Mouse (Mus musculus) liver, embryonic 16.5 days (tissue): ENCODE measurements around the gene Pde6h. TPM values are rescaled to one million over a fixed set of nuclear protein-coding genes. Genes with fewer than 3 reads are reported as not detected.

Experiments used
- ATAC-seq: fragments of 200-750 bp; cut with Nextera tagmentation; 2 replicates; pipeline ENCODE4 v1.8.0; 2017; ENCODE audit warnings: low read depth, mild to moderate bottlenecking, moderate number of reproducible peaks, moderate library complexity
- H3K27ac ChIP-seq: fragments of 300-500 bp; sonication (generic); 2 replicates; pipeline ENCODE4 v1.5.1; 2014; ENCODE audit warnings: mild to moderate bottlenecking, low read length
- H3K27me3 ChIP-seq: fragments of 300-500 bp; sonication (generic); 2 replicates; pipeline ENCODE4 v1.6.1; 2014; ENCODE audit warnings: low read depth, low read length, mixed read lengths; ENCODE audit not compliant: control insufficient read depth, insufficient read depth
- H3K36me3 ChIP-seq: fragments of 300-500 bp; sonication (generic); 2 replicates; pipeline ENCODE4 v1.6.1; 2014; ENCODE audit warnings: mild to moderate bottlenecking; ENCODE audit not compliant: control insufficient read depth, insufficient read depth
- H3K4me1 ChIP-seq: fragments of 300-500 bp; sonication (generic); 2 replicates; pipeline ENCODE4 v1.6.1; 2014; ENCODE audit warnings: low read depth, low read length, mixed read lengths; ENCODE audit not compliant: control insufficient read depth
- H3K4me2 ChIP-seq: fragments of 300-500 bp; sonication (generic); 2 replicates; pipeline ENCODE4 v1.6.1; 2014; ENCODE audit warnings: low read depth, low read length, mixed read lengths
- H3K4me3 ChIP-seq: fragments of 300-500 bp; sonication (generic); 2 replicates; pipeline ENCODE4 v1.5.1; 2014; ENCODE audit warnings: low read depth, mild to moderate bottlenecking, low read length
- H3K9ac ChIP-seq: fragments of 300-500 bp; sonication (generic); 2 replicates; pipeline ENCODE4 v1.6.1; 2014; ENCODE audit warnings: low read depth, low read length
- H3K9me3 ChIP-seq: fragments of 300-500 bp; sonication (generic); replicated peaks from 2 replicates; pipeline ENCODE4 v1.6.1; 2016; ENCODE audit warnings: low read length; ENCODE audit not compliant: control insufficient read depth
- WGBS: fragments of 180-500 bp; shearing (Covaris S2); extraction: QIAGEN DNeasy Blood & Tissue Kit; methylation state at CpG from one replicate; pipeline ENCODE4 v1.1.7; 2014; ENCODE audit not compliant: insufficient replicate concordance; 5-methylcytosine and 5-hydroxymethylcytosine counted together
- polyA plus RNA-seq: library from polyadenylated mRNA; unstranded; fragments of >200 nt; fragmentation: Nextera tagmentation; extraction: Ambion mirVana; gene quantifications from 2 replicates; pipeline ENCODE4 v1.2.1, GENCODE M21; 2015

Pde6h gene
- polyA plus RNA-seq, 1 experiment from 2014 or later, result not detected

- ATAC-seq, result no peak
- Histone ChIP-seq H3K27me3 (no peaks in the 10 kb centered on the region), H3K4me2 (no peak overlapping the region), H3K4me3 (no peak overlapping the region), H3K36me3 (no peaks in the 10 kb centered on the region), H3K9ac (no peak overlapping the region), H3K27ac (no peak overlapping the region), H3K9me3 (no peaks in the 10 kb centered on the region), H3K4me1 (no peaks in the 10 kb centered on the region)
- 39% methylated on average over 8 of the region's 8 CpGs for WGBS
Measured at GRCm38 (mm10) chr6:136990557-136990956, 66.9 kb downstream of the Pde6h start.

DNA sequence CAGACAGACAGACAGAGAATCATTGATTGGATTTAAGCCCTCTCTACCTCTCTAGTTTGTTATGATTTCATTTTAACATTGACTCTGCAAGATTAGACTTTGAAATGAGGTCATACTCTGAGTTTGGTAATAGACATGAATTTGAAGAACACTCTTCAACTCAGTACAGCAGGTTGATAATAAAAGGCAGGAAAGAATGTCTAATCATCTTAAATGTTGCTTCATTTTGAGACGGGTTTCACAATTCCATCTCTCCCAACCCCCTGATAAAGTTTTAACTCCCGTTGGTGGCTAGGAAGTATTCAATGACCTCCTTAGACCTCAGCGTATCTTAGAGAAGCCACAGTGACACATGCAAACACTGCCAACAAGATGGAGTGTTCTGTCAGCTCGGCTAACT is 69.9 kb downstream of the Pde6h start:
- Histone ChIP-seq H3K9me3 (no peaks in the 10 kb centered on the region), H3K9ac (no peak overlapping the region), H3K4me3 (no peak overlapping the region), H3K4me1 (no peaks in the 10 kb centered on the region), H3K36me3 (no peaks in the 10 kb centered on the region), H3K27ac (no peak overlapping the region), H3K27me3 (no peaks in the 10 kb centered on the region), H3K4me2 (no peak overlapping the region)
- no peak for ATAC-seq
- 41% methylated on average over 4 of the region's 4 CpGs for WGBS

- Histone ChIP-seq H3K27me3 (no peaks in the 10 kb centered on the region), H3K4me1 (no peaks in the 10 kb centered on the region), H3K4me3 (no peak overlapping the region), H3K9me3 (no peaks in the 10 kb centered on the region), H3K9ac (no peak overlapping the region), H3K4me2 (no peak overlapping the region), H3K36me3 (no peaks in the 10 kb centered on the region), H3K27ac (no peak overlapping the region)
- 60% methylated on average over 8 of the region's 8 CpGs for WGBS
- no peak for ATAC-seq
Measured at GRCm38 (mm10) chr6:136995533-136995932, 71.9 kb downstream of the Pde6h start.

DNA sequence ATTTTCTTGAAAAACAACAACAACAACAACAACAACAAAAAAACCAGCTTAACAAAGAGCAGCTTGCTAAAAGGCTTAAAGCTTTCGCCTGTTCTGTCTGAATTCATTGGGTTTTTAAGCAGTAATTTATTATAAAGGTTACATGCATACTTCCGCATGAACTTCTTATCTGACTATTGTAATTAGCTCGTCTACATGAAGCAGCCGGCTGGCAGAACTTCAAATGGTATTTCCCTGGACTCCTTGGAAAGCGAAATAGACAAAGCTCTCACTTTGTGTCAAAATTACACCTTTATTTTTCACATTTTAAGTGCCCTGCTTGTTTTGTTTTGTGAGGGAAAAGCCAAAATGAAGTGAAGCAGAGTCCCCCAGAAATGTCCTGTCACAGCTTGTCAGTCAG is 72.7 kb downstream of the Pde6h start:
- Histone ChIP-seq H3K4me1 (no peaks in the 10 kb centered on the region), H3K27me3 (no peaks in the 10 kb centered on the region), H3K9me3 (no peaks in the 10 kb centered on the region), H3K4me2 (no peak overlapping the region), H3K4me3 (no peak overlapping the region), H3K36me3 (no peaks in the 10 kb centered on the region), H3K9ac (no peak overlapping the region), H3K27ac (no peak overlapping the region)
- ATAC-seq, result no peak
- 55% methylated on average over 5 of the region's 5 CpGs for WGBS

GRCm38 (mm10) chr6:136998181-136998580 is 74.5 kb downstream of the Pde6h start:
- ATAC-seq, result no peak
- 59% methylated on average over 7 of the region's 7 CpGs for WGBS

DNA sequence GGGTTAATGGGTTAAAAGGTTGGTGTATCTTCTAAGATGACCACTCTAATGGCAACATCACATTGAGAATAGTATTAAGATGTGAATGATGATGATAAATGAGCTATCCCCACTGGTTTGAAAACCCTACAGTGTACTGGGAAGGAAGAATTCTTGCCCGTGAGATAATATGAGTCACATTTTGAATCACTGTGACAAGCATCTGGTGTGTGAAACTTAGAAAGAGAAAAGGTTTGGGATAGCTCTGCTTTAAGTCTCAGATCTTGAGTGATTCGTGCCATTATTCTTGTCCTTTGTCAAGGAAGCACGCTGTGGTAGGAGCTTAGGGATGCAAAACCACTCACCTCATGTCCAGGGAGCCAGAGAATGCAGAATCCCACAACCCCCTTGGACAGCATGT is 75.4 kb downstream of the Pde6h start:
- 65% methylated on average over 3 of the region's 3 CpGs for WGBS
- Histone ChIP-seq H3K9ac (no peak overlapping the region), H3K36me3 (no peaks in the 10 kb centered on the region), H3K9me3 (no peaks in the 10 kb centered on the region), H3K4me3 (no peak overlapping the region), H3K27me3 (no peaks in the 10 kb centered on the region), H3K4me1 (no peaks in the 10 kb centered on the region), H3K27ac (no peak overlapping the region), H3K4me2 (no peak overlapping the region)
- ATAC-seq, result no peak

More at GRCm38 (mm10) chr6:136998181-136998580, 74.5 kb downstream of the Pde6h start:
- Histone ChIP-seq H3K9ac (no peak overlapping the region), H3K4me2 (no peak overlapping the region), H3K4me3 (no peak overlapping the region), H3K4me1 (no peaks in the 10 kb centered on the region), H3K9me3 (no peaks in the 10 kb centered on the region), H3K27me3 (no peaks in the 10 kb centered on the region), H3K27ac (no peak overlapping the region), H3K36me3 (no peaks in the 10 kb centered on the region)

GRCm38 (mm10) chr6:136999707-137000446 is 76.2 kb downstream of the Pde6h start:
- Histone ChIP-seq H3K4me3 (no peak overlapping the region), H3K36me3 (no peaks in the 10 kb centered on the region)
- no peak for ATAC-seq

GRCm38 (mm10) chr6:137000706-137001105 is 77.1 kb downstream of the Pde6h start:
- Histone ChIP-seq H3K9ac (no peak overlapping the region), H3K4me2 (no peak overlapping the region), H3K4me1 (no peaks in the 10 kb centered on the region), H3K9me3 (no peaks in the 10 kb centered on the region), H3K27me3 (no peaks in the 10 kb centered on the region), H3K4me3 (no peak overlapping the region), H3K27ac (no peak overlapping the region), H3K36me3 (no peaks in the 10 kb centered on the region)
- no peak for ATAC-seq
- 70% methylated on average over 10 of the region's 10 CpGs for WGBS

More at GRCm38 (mm10) chr6:136999707-137000446, 76.2 kb downstream of the Pde6h start:
- no peaks in the 10 kb centered on the region for H3K27me3 ChIP-seq
- WGBS, result 74% methylated on average over 15 of the region's 15 CpGs
- no peak overlapping the region for H3K9ac ChIP-seq
- no peaks in the 10 kb centered on the region for H3K4me1 ChIP-seq
- H3K9me3 ChIP-seq, result no peaks in the 10 kb centered on the region
- no peak overlapping the region for H3K4me2 ChIP-seq
- no peak overlapping the region for H3K27ac ChIP-seq

- no peaks in the 10 kb centered on the region for H3K36me3 ChIP-seq
- H3K27ac ChIP-seq, result no peak overlapping the region
- 61% methylated on average over 6 of the region's 6 CpGs for WGBS
- no peaks in the 10 kb centered on the region for H3K4me1 ChIP-seq
- ATAC-seq, result no peak
- no peak overlapping the region for H3K4me2 ChIP-seq
- no peak overlapping the region for H3K9ac ChIP-seq
- no peaks in the 10 kb centered on the region for H3K27me3 ChIP-seq
- H3K9me3 ChIP-seq, result no peaks in the 10 kb centered on the region
- no peak overlapping the region for H3K4me3 ChIP-seq
Measured at GRCm38 (mm10) chr6:137001267-137002168, 77.9 kb downstream of the Pde6h start.
